Mouse (Mus musculus) CH12.LX (cell line): Measurements from ENCODE around the gene Limd1. TPM values are rescaled to one million over a fixed set of nuclear protein-coding genes. Genes with fewer than 3 reads are reported as not detected.

Experiments
- DNase-seq: peaks from one replicate; pipeline ENCODE4 v3.0.0-alpha.2; 2013; ENCODE audit errors: extremely low read depth
- H3K27ac ChIP-seq: 2 replicates; pipeline ENCODE4 v1.5.1; 2012; ENCODE audit warnings: low read depth, mild to moderate bottlenecking, control low read depth, moderate library complexity; ENCODE audit not compliant: insufficient read depth
- H3K27me3 ChIP-seq: replicated peaks from 2 replicates; pipeline ENCODE3; 2012; ENCODE audit warnings: inconsistent platforms
- H3K36me3 ChIP-seq, 2 experiments: replicated peaks in 1 of 2; 2 replicates each; pipeline versions ENCODE3 to v1.6.1; 2012; ENCODE audit warnings: inconsistent platforms in 1 of 2, low read length in 1 of 2, mild to moderate bottlenecking in 1 of 2, mixed read lengths in 1 of 2, moderate library complexity in 1 of 2; ENCODE audit not compliant: control insufficient read depth in 1 of 2, insufficient read depth in 1 of 2
- H3K4me1 ChIP-seq, 2 experiments: 2 replicates each; pipeline ENCODE4 v1.6.1; 2012; ENCODE audit warnings: inconsistent platforms in 1 of 2, moderate library complexity in 1 of 2; ENCODE audit not compliant: insufficient read depth in 2 of 2, control insufficient read depth in 1 of 2
- H3K4me2 ChIP-seq: 2 replicates; pipeline ENCODE4 v1.6.1; 2012; ENCODE audit warnings: low read depth, mild to moderate bottlenecking, control low read depth; ENCODE audit not compliant: poor library complexity, insufficient read depth, severe bottlenecking
- H3K4me3 ChIP-seq, 3 experiments: fragments of 150-350 bp in 1 of 3; sonication (generic) in 1 of 3; replicated peaks in 1 of 3; 2 replicates each; pipeline versions ENCODE3 to v1.5.1; 2011 to 2012; ENCODE audit warnings: low read depth in 2 of 3, low read length in 2 of 3, mild to moderate bottlenecking in 2 of 3, moderate library complexity in 2 of 3, control low read depth in 1 of 3, improper control_type of control experiment in 1 of 3, inconsistent platforms in 1 of 3, mixed read lengths in 1 of 3; ENCODE audit not compliant: poor library complexity in 1 of 3
- H3K79me2 ChIP-seq: replicated peaks from 2 replicates; pipeline ENCODE4 v1.6.1; 2012; ENCODE audit warnings: mild to moderate bottlenecking, moderate library complexity; ENCODE audit not compliant: control insufficient read depth, poor library complexity, insufficient read depth, severe bottlenecking; ENCODE audit errors: extremely low read depth
- H3K9ac ChIP-seq: 2 replicates; pipeline ENCODE4 v1.6.1; 2012; ENCODE audit warnings: low read depth, mild to moderate bottlenecking, control low read depth, moderate library complexity; ENCODE audit not compliant: insufficient read depth
- H3K9me3 ChIP-seq: replicated peaks from 2 replicates; pipeline ENCODE3; 2012; ENCODE audit warnings: low read length, inconsistent platforms, mixed read lengths
- BHLHE40 ChIP-seq: IDR thresholded peaks from 2 replicates; pipeline ENCODE4 v1.6.1; 2011; ENCODE audit warnings: mild to moderate bottlenecking, low read depth, low read length, improper control_type of control experiment
- ELF1 ChIP-seq: IDR thresholded peaks from 2 replicates; pipeline ENCODE4 v1.6.1; 2014; ENCODE audit warnings: low read depth, mild to moderate bottlenecking, inconsistent platforms, low read length, improper control_type of control experiment
- EP300 ChIP-seq: IDR thresholded peaks from 2 replicates; pipeline ENCODE4 v1.6.1; 2011; ENCODE audit warnings: low read length, improper control_type of control experiment
- ETS1 ChIP-seq: conservative IDR thresholded peaks from 2 replicates; pipeline ENCODE4 v1.6.1; 2012; ENCODE audit warnings: low read depth, mild to moderate bottlenecking, inconsistent platforms, low read length, improper control_type of control experiment, moderate library complexity
- HCFC1 ChIP-seq: IDR thresholded peaks from 2 replicates; pipeline ENCODE4 v1.6.1; 2012; ENCODE audit warnings: low read depth, mild to moderate bottlenecking, inconsistent platforms, low read length, improper control_type of control experiment
- JUN ChIP-seq: IDR thresholded peaks from 2 replicates; pipeline ENCODE4 v1.6.1; 2011; ENCODE audit warnings: low read depth, mild to moderate bottlenecking, low read length, improper control_type of control experiment, moderate library complexity; ENCODE audit not compliant: insufficient read depth
- JUND ChIP-seq: conservative IDR thresholded peaks from 2 replicates; pipeline ENCODE4 v1.6.1; 2011; ENCODE audit warnings: low read depth, low read length, improper control_type of control experiment
- MAFK ChIP-seq: IDR thresholded peaks from 2 replicates; pipeline ENCODE4 v1.6.1; 2011; ENCODE audit warnings: low read length, improper control_type of control experiment; ENCODE audit not compliant: insufficient replicate concordance
- MAX ChIP-seq: IDR thresholded peaks from 2 replicates; pipeline ENCODE4 v1.6.1; 2011; ENCODE audit warnings: low read length, improper control_type of control experiment
- MAZ ChIP-seq: IDR thresholded peaks from 2 replicates; pipeline ENCODE4 v1.6.1; 2012; ENCODE audit warnings: low read depth, mild to moderate bottlenecking, inconsistent platforms, low read length, improper control_type of control experiment, moderate library complexity
- PAX5 ChIP-seq: IDR thresholded peaks from 2 replicates; pipeline ENCODE4 v1.6.1; 2012; ENCODE audit warnings: low read length, inconsistent platforms, mixed read lengths
- POLR2A ChIP-seq: IDR thresholded peaks from 2 replicates; pipeline ENCODE4 v1.6.1; 2011; ENCODE audit warnings: low read depth, mild to moderate bottlenecking, improper control_type of control experiment, low read length
- POLR2AphosphoS2 ChIP-seq: IDR thresholded peaks from 2 replicates; pipeline ENCODE4 v1.6.1; 2011; ENCODE audit warnings: low read depth, low read length, improper control_type of control experiment
- RAD21 ChIP-seq: IDR thresholded peaks from 2 replicates; pipeline ENCODE4 v1.6.1; 2011; ENCODE audit warnings: low read depth, mild to moderate bottlenecking, low read length, improper control_type of control experiment, moderate library complexity
- RCOR1 ChIP-seq: conservative IDR thresholded peaks from 2 replicates; pipeline ENCODE4 v1.6.1; 2012; ENCODE audit warnings: low read depth, mild to moderate bottlenecking, inconsistent platforms, low read length, improper control_type of control experiment
- SIN3A ChIP-seq: IDR thresholded peaks from 2 replicates; pipeline ENCODE4 v1.6.1; 2012; ENCODE audit warnings: low read length, improper control_type of control experiment, inconsistent platforms
- TBP ChIP-seq: conservative IDR thresholded peaks from 2 replicates; pipeline ENCODE4 v1.6.1; 2011; ENCODE audit warnings: low read depth, low read length, improper control_type of control experiment
- TCF12 ChIP-seq: IDR thresholded peaks from 2 replicates; pipeline ENCODE4 v1.6.1; 2014; ENCODE audit warnings: low read depth, mild to moderate bottlenecking, inconsistent platforms, low read length, improper control_type of control experiment
- UBTF ChIP-seq: IDR thresholded peaks from 2 replicates; pipeline ENCODE4 v1.6.1; 2012; ENCODE audit warnings: low read depth, mild to moderate bottlenecking, inconsistent platforms, low read length, improper control_type of control experiment, moderate library complexity
- USF2 ChIP-seq: conservative IDR thresholded peaks from 2 replicates; pipeline ENCODE4 v1.6.1; 2011; ENCODE audit warnings: low read depth, low read length, improper control_type of control experiment
- ZC3H11A ChIP-seq: IDR thresholded peaks from 2 replicates; pipeline ENCODE4 v1.6.1; 2012; ENCODE audit warnings: low read depth, mild to moderate bottlenecking, inconsistent platforms, low read length, improper control_type of control experiment
- ZKSCAN1 ChIP-seq: IDR thresholded peaks from 2 replicates; pipeline ENCODE4 v1.6.1; 2012; ENCODE audit warnings: low read depth, inconsistent platforms, low read length, improper control_type of control experiment, borderline replicate concordance
- ZMIZ1 ChIP-seq: IDR thresholded peaks from 2 replicates; pipeline ENCODE4 v1.6.1; 2012; ENCODE audit warnings: low read depth, mild to moderate bottlenecking, inconsistent platforms, low read length, improper control_type of control experiment
- dilution Hi-C: fragments of 300-500 bp; cut with MboI; formaldehyde crosslinking; loops from 2 replicates; pipeline ENCODE4 v1.14.3; 2020; ENCODE audit warnings: low sequenced_read_pairs; ENCODE audit not compliant: extremely low pct_unique_long_range_greater_than_20kb, extremely low pct_ligation_motif_present
- in situ Hi-C: fragments of 300-500 bp; cut with MboI; formaldehyde crosslinking; loops from 3 replicates; pipeline ENCODE4 v1.14.3; 2019; ENCODE audit warnings: low sequenced_read_pairs, low pct_ligation_motif_present, low pct_unique_long_range_greater_than_20kb, mixed read lengths
- polyA plus RNA-seq: library from polyadenylated mRNA; unstranded; fragments of >175 nt; gene quantifications from 2 replicates; pipeline ENCODE4 v1.2.1, GENCODE M21; 2012; ENCODE audit warnings: low read depth; ENCODE audit not compliant: insufficient read length
- total RNA-seq, 2 experiments: library from RNA; depleted of rRNA; stranded (reverse); fragments of 300-350 nt in 1 of 2; fragments of >200 nt in 1 of 2; gene quantifications; 2 replicates each; pipeline ENCODE4 v1.2.3; 2012 to 2014

Limd1 gene
- total and polyA plus RNA-seq, 3 experiments = 52.7 to 64.5 (median 60.5) TPM

DNA sequence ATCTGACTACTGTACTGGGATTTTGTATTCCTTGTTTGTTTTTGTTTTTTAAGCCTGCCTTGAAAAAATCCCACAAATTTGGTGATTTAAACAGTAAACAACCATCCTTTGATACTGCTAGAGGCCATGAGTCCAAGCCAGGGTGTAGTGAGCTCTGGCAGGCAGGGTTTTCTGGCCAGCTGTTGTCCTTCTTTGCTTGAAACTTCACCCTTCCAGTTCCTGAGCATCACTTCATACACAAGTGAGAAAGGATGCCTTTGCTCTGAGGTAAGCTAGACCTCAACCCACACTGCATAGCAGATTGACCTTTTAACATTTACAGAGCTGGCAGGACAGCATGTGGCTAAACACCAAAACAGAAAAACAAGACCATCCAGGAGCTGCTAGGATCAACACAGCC, 9.4 kb upstream of the Limd1 start:
- dilution Hi-C loops (no loop called here), in situ Hi-C loops (no loop called here)
- H3K36me3 ChIP-seq = peaks cover 6 to 49% of the 10 kb centered on the region in 2 experiments
- no peak overlapping the region for H3K27ac ChIP-seq
- no peak for DNase-seq
- H3K9ac ChIP-seq = no peak overlapping the region
- TF ChIP-seq EP300 (no peak), JUN (no peak), POLR2A (no peak), BHLHE40 (no peak), TBP (no peak), MAX (no peak), RAD21 (no peak), ETS1 (no peak), HCFC1 (no peak), USF2 (no peak), ZC3H11A (no peak), POLR2AphosphoS2 (no peak), PAX5 (no peak), ELF1 (no peak), ZMIZ1 (no peak), JUND (no peak), UBTF (no peak)
- no peak overlapping the region for H3K4me3 ChIP-seq
- no peaks in the 10 kb centered on the region for H3K27me3 ChIP-seq
- H3K79me2 ChIP-seq = no peaks in the 10 kb centered on the region
- H3K4me1 ChIP-seq = peaks cover 5 to 22% of the 10 kb centered on the region in 2 experiments
- H3K4me2 ChIP-seq = no peak overlapping the region
- no peaks in the 10 kb centered on the region for H3K9me3 ChIP-seq

DNA sequence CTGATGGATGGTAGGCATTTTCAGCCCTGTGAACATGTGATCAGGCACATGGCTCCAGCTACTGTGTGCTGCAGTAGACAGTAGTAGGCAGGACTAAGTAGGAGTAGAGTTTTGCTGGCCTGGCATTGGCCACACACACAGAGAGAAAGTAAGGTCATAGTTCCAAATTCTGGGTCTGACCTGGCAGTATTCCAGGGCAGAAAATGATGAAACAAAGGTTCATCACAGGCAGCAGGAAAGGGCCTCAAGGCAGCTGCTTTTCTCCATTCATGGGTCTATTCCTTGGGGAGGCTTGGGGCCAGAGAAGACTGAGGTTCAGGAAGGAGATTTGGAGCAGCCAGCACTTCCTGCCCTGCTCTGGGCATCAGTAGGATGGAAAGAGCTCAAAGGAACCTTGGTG, 5.1 kb upstream of the Limd1 start:
- Histone ChIP-seq H3K4me1 (peaks cover 5 to 47% of the 10 kb centered on the region in 2 experiments), H3K9ac (no peak overlapping the region), H3K4me3 (no peak overlapping the region), H3K9me3 (no peaks in the 10 kb centered on the region), H3K36me3 (peaks cover 0 to 11% of the 10 kb centered on the region in 2 experiments), H3K27me3 (no peaks in the 10 kb centered on the region), H3K4me2 (no peak overlapping the region), H3K27ac (no peak overlapping the region), H3K79me2 (no peaks in the 10 kb centered on the region)
- TF ChIP-seq ZKSCAN1 (no peak), RAD21 (no peak), RCOR1 (no peak), HCFC1 (no peak), MAZ (no peak), ZMIZ1 (no peak), ETS1 (no peak), ZC3H11A (no peak), USF2 (no peak), TCF12 (no peak), MAFK (no peak), SIN3A (no peak), MAX (no peak)
- dilution Hi-C loops = no loop called here
- no peak for DNase-seq
- in situ Hi-C loops = no loop called here
